Mouse (Mus musculus) cerebellum, adult 2 months (tissue): ENCODE results near the gene Dnah17. TPM values are rescaled to one million over a fixed set of nuclear protein-coding genes. Genes with fewer than 3 reads are reported as not detected.

Experiments
- DNase-seq, 2 experiments: peaks; one replicate each; pipeline ENCODE4 v3.0.0; 2021
- H3K27ac ChIP-seq: fragments of 200-500 bp; 2 replicates; pipeline ENCODE4 v1.5.1; 2012; ENCODE audit warnings: low read length, control low read depth, inconsistent platforms; ENCODE audit not compliant: insufficient read depth
- H3K27me3 ChIP-seq: fragments of 200-500 bp; 2 replicates; pipeline ENCODE4 v1.6.1; 2012; ENCODE audit warnings: inconsistent platforms, mild to moderate bottlenecking, low read length, moderate library complexity; ENCODE audit not compliant: control insufficient read depth, insufficient read depth
- H3K4me1 ChIP-seq: fragments of 200-500 bp; 2 replicates; pipeline ENCODE4 v1.6.1; 2011; ENCODE audit warnings: low read length; ENCODE audit not compliant: control insufficient read depth, insufficient read depth
- H3K4me3 ChIP-seq: fragments of 200-500 bp; replicated peaks from 2 replicates; pipeline ENCODE3; 2011; ENCODE audit warnings: mild to moderate bottlenecking, low read depth, low read length, control low read depth; ENCODE audit not compliant: insufficient read depth
- CTCF ChIP-seq: fragments of 200-500 bp; IDR thresholded peaks from 2 replicates; pipeline ENCODE4 v1.5.1; 2011; ENCODE audit warnings: low read depth, mild to moderate bottlenecking, control low read depth, low read length, moderate library complexity, borderline replicate concordance; ENCODE audit not compliant: insufficient read depth
- POLR2A ChIP-seq: fragments of 200-500 bp; IDR thresholded peaks from 2 replicates; pipeline ENCODE4 v1.6.1; 2011; ENCODE audit warnings: low read length, control low read depth, borderline replicate concordance; ENCODE audit not compliant: insufficient read depth
- WGBS: fragments of 180-500 bp; shearing (Covaris S2); methylation state at CpG from one replicate; pipeline ENCODE4 v1.1.7; 2018; 5-methylcytosine and 5-hydroxymethylcytosine counted together
- polyA plus RNA-seq: library from polyadenylated mRNA; depleted of rRNA; stranded (reverse); fragments of >200 nt; gene quantifications from 2 replicates; pipeline ENCODE4 v1.2.3, GENCODE M21; 2012

Gene Dnah17
- polyA plus RNA-seq, 1 experiment, result 0.07 TPM

DNA sequence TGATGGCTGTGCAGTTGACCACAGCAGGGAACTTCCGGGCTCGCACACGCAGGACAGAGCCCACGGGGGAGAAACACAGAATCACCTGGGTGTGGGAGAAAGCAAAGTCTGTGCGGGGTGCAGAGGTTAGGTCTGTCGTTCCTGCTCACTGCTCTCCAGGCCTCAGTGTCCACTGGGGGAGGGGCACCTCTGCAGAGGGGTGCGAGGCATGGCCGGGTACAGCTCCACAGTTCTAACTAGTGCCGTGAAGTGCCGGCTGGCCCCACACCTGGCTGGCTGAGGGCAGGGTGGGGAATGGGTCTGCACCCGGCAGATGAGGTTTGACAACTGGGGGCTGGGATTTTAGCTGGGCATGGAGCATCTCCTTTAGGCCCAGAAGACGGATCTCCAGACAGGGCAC, 72.1 kb downstream of the Dnah17 start:
- no peaks in the 10 kb centered on the region for H3K27me3 ChIP-seq
- WGBS, result 68% methylated on average over 12 of the region's 12 CpGs
- no peaks in the 10 kb centered on the region for H3K4me1 ChIP-seq
- TF ChIP-seq CTCF (no peak), POLR2A (no peak)
- no peak overlapping the region for H3K27ac ChIP-seq
- no peak for DNase-seq
- no peak overlapping the region for H3K4me3 ChIP-seq

GRCm38 (mm10) chr11:118050174-118050573, 80.3 kb downstream of the Dnah17 start:
- Histone ChIP-seq H3K4me3 (no peak overlapping the region), H3K27me3 (no peaks in the 10 kb centered on the region), H3K27ac (no peak overlapping the region), H3K4me1 (no peaks in the 10 kb centered on the region)
- TF ChIP-seq POLR2A, result no peak
- no peak for TF ChIP-seq CTCF
- DNase-seq, result no peak
- 82% methylated on average over 16 of the region's 16 CpGs for WGBS

GRCm38 (mm10) chr11:118049641-118050040, 80.8 kb downstream of the Dnah17 start:
- no peak overlapping the region for H3K27ac ChIP-seq
- no peaks in the 10 kb centered on the region for H3K27me3 ChIP-seq
- no peak overlapping the region for H3K4me3 ChIP-seq
- WGBS, result 47% methylated on average over 8 of the region's 8 CpGs
- TF ChIP-seq CTCF (no peak), POLR2A (no peak)
- H3K4me1 ChIP-seq, result no peaks in the 10 kb centered on the region
- DNase-seq, result no peak

- Histone ChIP-seq H3K27ac (peak overlapping the region; percentile 47; the same call in 1 of the 2 replicates), H3K27me3 (no peaks in the 10 kb centered on the region), H3K4me1 (no peaks in the 10 kb centered on the region), H3K4me3 (no peak overlapping the region)
- TF ChIP-seq POLR2A (no peak), CTCF (no peak)
- DNase-seq, result peak; percentile 25 to 43
- 35% methylated on average over 14 of the region's 14 CpGs for WGBS
Observed at GRCm38 (mm10) chr11:118043293-118043907, 87.0 kb downstream of the Dnah17 start.

- TF ChIP-seq CTCF (no peak), POLR2A (no peak)
- Histone ChIP-seq H3K4me3 (no peak overlapping the region), H3K4me1 (no peaks in the 10 kb centered on the region), H3K27ac (peak overlapping the region; percentile 29; the same call in 1 of the 2 replicates), H3K27me3 (no peaks in the 10 kb centered on the region)
- WGBS, result 46% methylated on average over 9 of the region's 9 CpGs
- no peak for DNase-seq
Observed at GRCm38 (mm10) chr11:118042791-118043190, 87.6 kb downstream of the Dnah17 start.

DNA sequence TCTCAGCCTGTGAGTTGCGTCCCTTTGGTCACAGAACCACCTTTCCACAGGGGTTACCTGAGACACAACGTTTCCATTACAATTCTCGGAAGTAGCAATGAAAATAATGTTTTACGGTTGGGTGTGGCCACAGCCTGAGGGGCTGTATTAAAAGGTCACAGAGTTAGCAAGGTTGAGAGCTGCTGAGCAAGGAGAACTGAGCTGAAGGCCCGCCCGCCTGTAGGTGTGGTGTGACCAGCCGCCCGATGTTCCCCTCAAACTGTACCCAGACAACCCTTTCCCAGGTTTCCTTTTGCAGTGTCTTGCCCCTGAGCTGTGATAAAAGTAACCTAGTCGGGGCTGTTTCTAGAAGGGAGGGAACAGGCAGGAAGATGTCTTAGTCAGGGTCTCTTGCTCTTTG, 95.4 kb downstream of the Dnah17 start:
- no peaks in the 10 kb centered on the region for H3K4me1 ChIP-seq
- TF ChIP-seq CTCF (no peak), POLR2A (no peak)
- no peaks in the 10 kb centered on the region for H3K27me3 ChIP-seq
- H3K4me3 ChIP-seq, result no peak overlapping the region
- H3K27ac ChIP-seq, result no peak overlapping the region
- WGBS, result 83% methylated on average over 9 of the region's 9 CpGs
- DNase-seq, result no peak

DNA sequence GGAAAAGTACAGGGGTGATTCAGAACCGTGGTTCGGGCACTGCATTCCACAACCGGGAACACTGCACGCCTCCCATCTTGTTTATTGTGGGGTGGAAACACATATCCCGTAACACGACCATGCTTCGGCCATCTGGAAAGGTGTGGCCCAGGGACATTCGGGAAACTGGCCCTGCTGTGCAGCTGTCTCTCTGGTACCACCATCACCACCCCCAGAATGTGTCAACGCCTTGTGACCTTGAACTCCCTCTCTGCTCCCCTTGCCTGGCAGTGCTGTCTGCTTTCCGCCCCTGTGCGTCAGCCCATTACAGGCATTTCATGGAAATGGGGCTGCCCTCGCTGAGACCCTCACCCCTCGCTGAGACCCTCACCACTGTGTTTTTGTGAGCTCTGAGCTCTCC, 96.0 kb downstream of the Dnah17 start:
- DNase-seq, result no peak
- TF ChIP-seq POLR2A (no peak), CTCF (no peak)
- Histone ChIP-seq H3K27ac (no peak overlapping the region), H3K4me1 (no peaks in the 10 kb centered on the region), H3K4me3 (no peak overlapping the region), H3K27me3 (no peaks in the 10 kb centered on the region)
- 80% methylated on average over 13 of the region's 13 CpGs for WGBS

- Histone ChIP-seq H3K27ac (no peak overlapping the region), H3K27me3 (no peaks in the 10 kb centered on the region), H3K4me1 (no peaks in the 10 kb centered on the region), H3K4me3 (no peak overlapping the region)
- no peak for TF ChIP-seq POLR2A
- no peak for TF ChIP-seq CTCF
- 97% methylated on average over 9 of the region's 9 CpGs for WGBS
- no peak for DNase-seq
Observed at GRCm38 (mm10) chr11:118031134-118031533, 99.3 kb downstream of the Dnah17 start.
